Mouse (Mus musculus) kidney, adult 11 months (tissue): Measurements from ENCODE around the gene Xxylt1.

Source experiments
- DNase-seq: peaks from one replicate; pipeline ENCODE4 v3.0.0; 2022

The Xxylt1 gene

GRCm38 (mm10) chr16:31019514-31019913 lies 61.7 kb downstream of the Xxylt1 start:
- DNase-seq, result no peak

- DNase-seq, result no peak
Observed at GRCm38 (mm10) chr16:31017687-31018413, 63.4 kb downstream of the Xxylt1 start.

DNA sequence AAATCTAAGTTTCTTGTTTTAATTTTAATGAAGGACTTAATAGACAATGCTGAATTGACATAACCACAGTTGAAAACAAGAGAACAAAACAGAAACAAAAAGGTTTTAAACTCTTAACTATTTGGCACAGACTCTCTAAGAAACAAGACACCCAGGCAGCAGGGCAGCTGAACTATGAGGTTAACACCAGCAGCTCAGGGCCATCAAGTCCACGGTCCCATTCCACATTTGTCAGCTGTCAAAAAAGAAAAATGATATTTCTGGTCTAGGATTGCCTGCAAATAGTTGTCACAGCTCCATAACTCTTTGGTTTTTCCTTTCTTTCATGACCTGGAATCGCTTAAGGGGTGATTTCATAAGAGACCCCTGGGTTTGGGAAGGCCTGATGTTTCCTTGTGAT lies 64.6 kb downstream of the Xxylt1 start:
- DNase-seq, result no peak

GRCm38 (mm10) chr16:31016169-31016568 lies 65.1 kb downstream of the Xxylt1 start:
- DNase-seq, result no peak

GRCm38 (mm10) chr16:31015271-31015670 lies 66.0 kb downstream of the Xxylt1 start:
- no peak for DNase-seq

- no peak for DNase-seq
Observed at GRCm38 (mm10) chr16:31012236-31012635, 69.0 kb downstream of the Xxylt1 start.

DNA sequence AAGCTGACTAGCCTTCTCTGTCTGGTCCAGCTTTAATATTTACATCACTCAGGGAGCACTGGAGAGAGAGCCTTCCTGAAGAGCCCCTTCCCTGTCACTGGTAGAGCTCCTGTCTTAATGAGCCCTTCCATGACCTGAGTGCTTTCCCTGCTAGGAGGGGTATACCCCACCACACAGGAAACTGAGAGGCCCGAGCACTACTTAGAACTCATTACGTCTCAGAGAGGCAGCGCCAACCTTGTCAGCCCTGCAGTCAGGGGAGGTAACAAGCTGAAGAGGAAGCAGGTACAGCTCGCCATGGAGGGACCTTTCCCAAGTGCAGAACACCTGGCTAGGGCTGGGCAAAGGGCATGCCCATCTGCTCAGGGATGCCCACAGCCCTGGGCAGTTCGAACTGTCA lies 70.8 kb downstream of the Xxylt1 start:
- no peak for DNase-seq

DNA sequence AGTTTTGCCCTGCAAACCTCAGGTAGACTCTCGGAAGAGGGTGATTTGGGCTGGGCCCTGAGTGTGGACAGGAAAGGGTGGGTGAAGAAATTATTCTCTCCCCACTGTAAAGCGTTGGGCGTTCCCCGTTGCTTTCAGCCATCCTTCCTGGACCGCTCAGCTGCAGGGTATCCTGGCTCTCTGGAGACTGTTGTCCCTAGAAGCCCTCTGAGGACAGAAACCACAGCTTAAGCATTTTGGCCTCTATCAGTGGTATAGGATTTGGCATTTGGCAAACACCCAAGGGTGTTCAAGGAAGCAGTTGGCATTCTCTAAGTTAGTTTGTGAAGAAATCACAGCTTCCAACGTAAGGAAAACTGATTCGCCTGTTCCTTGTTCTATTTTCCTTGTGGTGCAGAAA lies 72.9 kb downstream of the Xxylt1 start:
- DNase-seq, result no peak

GRCm38 (mm10) chr16:31007582-31007981 lies 73.7 kb downstream of the Xxylt1 start:
- DNase-seq, result no peak

- DNase-seq, result peak; percentile 28
Observed at GRCm38 (mm10) chr16:31005693-31006092, 75.5 kb downstream of the Xxylt1 start.

DNA sequence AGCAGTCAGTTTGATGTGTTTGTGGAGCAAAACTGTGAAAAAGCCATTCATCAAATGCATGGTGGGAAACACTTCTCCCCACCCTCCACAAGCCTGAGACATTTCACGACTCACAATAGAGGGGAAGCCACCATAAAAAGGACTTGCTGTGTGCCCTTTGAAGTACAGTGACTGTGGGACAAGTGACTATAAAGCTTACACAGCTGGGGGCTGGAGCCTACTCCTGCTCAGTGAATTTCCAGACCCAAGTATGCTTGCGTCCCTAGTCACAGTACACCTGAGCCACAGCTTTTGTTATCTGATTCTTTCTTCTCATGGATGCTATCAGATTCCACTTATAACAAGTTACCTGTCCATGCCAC lies 76.9 kb downstream of the Xxylt1 start:
- no peak for DNase-seq

DNA sequence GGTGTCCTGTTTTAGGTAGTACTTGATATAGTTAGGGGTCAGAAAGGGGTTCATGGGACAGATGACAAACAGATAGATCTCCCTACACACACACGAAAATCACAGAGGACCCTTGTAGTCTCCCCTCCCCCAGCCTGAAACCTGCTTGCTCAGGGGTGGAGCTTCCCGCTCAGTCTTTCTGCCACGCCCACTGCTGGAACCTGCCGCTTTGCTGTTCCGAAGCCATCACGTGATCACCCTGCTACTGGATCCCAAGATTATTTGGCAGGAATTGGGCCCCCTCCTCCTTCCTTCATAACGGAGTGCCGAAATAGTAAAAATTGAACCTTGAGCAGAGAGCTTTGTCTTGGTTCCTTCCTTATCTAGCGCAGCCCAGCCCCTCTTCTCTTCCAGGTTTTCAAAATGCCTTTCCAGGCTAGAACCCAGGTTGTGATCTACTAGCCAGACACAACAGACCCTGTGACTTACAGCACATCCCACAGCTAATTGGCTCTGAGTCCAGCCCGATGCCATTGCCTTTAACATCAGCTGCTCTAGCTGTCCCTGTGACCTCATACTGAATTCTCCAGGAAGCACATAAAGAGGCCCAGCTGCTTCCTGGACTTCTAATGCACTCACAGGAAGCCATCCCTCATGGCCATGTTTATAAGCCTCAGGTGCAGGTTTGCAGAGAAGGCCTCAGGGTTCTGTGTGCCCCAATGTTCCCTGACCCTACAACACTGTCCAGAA lies 77.5 kb downstream of the Xxylt1 start:
- peak; percentile 68 for DNase-seq

DNA sequence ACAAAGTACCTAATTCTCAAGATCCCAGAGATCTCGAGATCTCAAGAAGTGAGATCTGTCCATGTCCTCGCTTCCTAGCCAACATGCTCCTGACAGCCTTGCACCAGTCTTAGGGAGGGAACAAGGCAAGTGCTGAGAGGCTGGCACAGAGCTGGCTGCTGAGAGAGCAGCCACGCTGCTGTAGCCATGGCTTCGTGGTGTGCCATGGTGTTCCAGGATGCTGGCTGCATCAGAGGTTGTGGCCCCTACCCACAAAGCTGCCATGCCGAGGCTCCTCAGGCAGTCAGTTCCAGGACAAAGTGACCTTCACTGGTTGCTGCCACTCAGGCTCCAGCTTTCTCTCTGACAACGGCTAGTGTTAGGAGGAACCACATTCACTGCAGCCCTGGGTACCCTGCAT lies 78.3 kb downstream of the Xxylt1 start:
- DNase-seq, result no peak

GRCm38 (mm10) chr16:31002117-31002516 lies 79.1 kb downstream of the Xxylt1 start:
- DNase-seq, result no peak

DNA sequence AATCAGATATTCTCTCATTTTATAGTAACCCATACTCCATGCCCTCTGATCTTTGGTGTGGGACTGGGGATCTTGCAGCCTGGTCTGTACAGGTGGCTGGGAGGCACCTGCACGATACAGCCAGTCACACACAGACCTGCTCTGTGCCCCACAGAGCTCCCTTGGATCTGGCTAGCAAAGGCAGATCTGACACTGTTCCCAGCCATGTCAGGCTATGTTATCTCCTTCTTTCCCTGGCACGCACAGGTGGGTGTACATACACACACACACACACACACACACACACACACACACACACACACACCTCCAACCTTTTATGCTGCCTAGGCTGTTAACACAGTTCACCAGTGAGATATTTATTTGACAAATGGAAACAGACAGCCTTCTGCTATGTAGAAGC lies 82.5 kb downstream of the Xxylt1 start:
- DNase-seq, result no peak

DNA sequence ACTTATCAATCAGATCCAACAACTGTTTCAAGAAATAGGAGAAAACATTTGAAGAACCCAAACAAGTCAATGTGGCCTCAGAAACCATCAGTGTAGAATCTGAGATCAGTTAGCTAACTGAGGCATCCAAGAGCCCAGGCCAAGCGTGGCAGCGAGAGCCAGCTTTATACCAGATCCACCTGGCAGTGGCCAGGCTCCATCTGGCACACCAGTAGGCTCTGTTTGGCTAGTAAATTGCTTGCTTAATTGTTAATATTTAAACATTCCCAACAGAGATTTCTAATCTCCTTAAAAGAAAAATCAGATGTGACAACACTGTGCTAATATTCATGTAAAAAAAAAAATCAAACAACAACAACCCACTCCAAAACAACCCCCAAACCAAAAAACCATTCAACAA lies 83.2 kb downstream of the Xxylt1 start:
- peak; percentile 65 for DNase-seq

GRCm38 (mm10) chr16:30995446-30995845 lies 85.8 kb downstream of the Xxylt1 start:
- no peak for DNase-seq

DNA sequence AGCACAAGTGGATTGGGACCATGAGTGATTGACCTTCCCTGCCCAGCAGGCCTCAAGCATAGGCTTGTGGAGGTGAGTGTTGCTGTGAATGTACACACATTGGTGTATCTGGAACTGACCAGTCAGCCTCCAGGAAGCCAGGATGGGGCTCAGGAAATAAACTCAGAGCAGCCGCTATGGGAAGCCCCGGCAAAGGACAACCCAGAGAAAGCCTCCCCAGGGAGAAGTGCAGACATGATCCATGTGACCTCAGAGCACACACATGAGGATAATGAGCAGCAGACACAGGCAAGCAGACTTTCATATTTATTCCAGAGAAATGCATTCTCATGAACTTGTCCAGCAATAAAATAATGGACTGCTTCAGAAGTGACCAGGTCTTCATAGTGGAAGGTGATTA lies 86.4 kb downstream of the Xxylt1 start:
- no peak for DNase-seq

DNA sequence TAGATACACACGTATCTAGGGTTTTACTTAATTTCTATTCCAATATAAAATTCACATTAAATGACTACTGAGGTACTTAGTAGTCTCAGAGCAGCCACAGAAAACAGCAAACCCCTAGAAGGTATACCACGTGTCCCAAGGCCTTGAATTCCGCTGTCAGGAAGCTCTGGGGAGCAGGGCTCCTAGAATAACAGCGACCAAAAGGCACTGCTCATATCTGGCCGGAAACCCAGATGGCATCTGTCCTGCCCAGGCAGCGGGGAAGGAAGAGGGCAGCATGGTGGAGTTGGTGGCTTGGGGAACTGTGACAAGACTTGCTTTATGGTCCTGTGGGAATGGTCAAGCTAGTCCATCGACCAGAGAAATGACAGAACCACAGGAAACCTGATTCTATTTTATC lies 86.9 kb downstream of the Xxylt1 start:
- DNase-seq, result no peak

- peak; percentile 38 for DNase-seq
Observed at GRCm38 (mm10) chr16:30992568-30992967, 88.7 kb downstream of the Xxylt1 start.

- no peak for DNase-seq
Observed at GRCm38 (mm10) chr16:30990661-30991060, 90.6 kb downstream of the Xxylt1 start.

DNA sequence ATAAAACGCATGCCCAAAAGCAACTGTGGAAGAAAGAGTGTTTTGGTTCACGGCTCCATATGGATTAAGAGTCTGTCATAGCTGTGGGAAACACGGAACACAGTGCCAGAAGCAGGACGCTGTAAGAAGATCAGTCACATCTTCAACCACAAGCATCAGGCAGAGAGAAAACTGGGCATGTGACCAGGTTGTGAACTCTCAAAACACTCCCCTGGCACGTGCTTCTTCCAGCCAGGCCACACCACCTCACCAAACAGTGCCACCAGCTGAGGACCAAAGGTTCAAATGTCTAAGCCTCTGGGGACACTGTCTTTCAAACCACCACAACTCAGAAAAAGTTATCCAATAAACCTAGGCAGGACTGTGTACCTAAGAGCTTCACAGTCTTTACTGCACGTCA lies 93.0 kb downstream of the Xxylt1 start:
- DNase-seq, result peak; percentile 70

GRCm38 (mm10) chr16:30987684-30988083 lies 93.5 kb downstream of the Xxylt1 start:
- DNase-seq, result no peak

DNA sequence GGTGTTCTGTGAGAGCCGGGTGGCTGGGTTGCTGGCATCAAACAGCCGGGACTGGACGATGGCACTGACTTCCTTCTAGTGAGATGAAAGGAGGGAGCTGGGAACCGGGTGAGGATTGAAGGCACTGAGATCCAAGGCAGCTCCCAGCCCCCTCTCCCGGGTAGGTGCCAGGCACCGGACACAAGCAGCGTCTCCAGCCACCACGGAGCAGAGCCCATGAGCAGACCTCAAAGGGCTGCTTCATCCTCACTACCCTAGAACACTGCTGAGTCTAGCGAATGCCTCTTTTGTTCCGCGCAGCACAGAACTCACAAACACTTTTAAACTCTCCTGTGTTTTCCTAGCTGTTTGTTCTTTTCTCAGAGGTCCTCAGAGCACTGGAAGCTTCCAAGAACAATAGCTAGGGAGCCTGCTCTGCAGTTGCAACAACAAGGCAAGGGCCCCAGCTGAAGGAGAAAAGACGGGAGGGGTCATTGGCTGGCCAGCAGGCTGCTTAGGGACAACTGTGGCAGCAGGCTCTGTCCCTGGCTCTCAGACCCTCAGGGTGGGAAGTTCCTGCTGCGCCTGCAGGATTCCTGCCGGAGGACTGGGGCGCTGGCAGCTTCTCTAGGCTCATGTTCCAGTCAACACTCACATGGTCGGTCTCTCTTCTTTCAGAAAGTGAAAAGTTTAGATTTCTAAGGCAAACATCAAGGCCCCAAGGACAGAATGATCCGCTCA lies 96.2 kb downstream of the Xxylt1 start:
- no peak for DNase-seq
